Mouse (Mus musculus) liver, postnatal 0 days (tissue): ENCODE measurements around the gene Zxdc. TPM values are rescaled to one million over a fixed set of nuclear protein-coding genes. Genes with fewer than 3 reads are reported as not detected.

Experiments used
- ATAC-seq: fragments of 200-750 bp; cut with Nextera tagmentation; 2 replicates; pipeline ENCODE4 v1.8.0; 2017; ENCODE audit warnings: mild to moderate bottlenecking, moderate library complexity
- DNase-seq: peaks from one replicate; pipeline ENCODE4 v3.0.0-alpha.2; 2016
- H3K27ac ChIP-seq: fragments of 300-500 bp; sonication (generic); 2 replicates; pipeline ENCODE4 v1.5.1; 2014; ENCODE audit warnings: antibody characterized with exemption, moderate library complexity, mild to moderate bottlenecking, low read depth
- H3K27me3 ChIP-seq: fragments of 300-500 bp; sonication (generic); 2 replicates; pipeline ENCODE4 v1.6.1; 2014; ENCODE audit warnings: low read length, control low read depth, mixed read lengths; ENCODE audit not compliant: insufficient read depth
- H3K36me3 ChIP-seq: fragments of 300-500 bp; sonication (generic); replicated peaks from 2 replicates; pipeline ENCODE4 v1.6.1; 2014; ENCODE audit warnings: mild to moderate bottlenecking, control low read depth, low read length, moderate library complexity, mixed read lengths; ENCODE audit not compliant: insufficient read depth
- H3K4me1 ChIP-seq: fragments of 300-500 bp; sonication (generic); 2 replicates; pipeline ENCODE4 v1.6.1; 2014; ENCODE audit warnings: antibody characterized with exemption, mild to moderate bottlenecking, control low read depth; ENCODE audit not compliant: insufficient read depth
- H3K4me2 ChIP-seq: fragments of 300-500 bp; sonication (generic); 2 replicates; pipeline ENCODE4 v1.6.1; 2014; ENCODE audit warnings: low read depth, mild to moderate bottlenecking, low read length, moderate library complexity, mixed read lengths
- H3K4me3 ChIP-seq: fragments of 300-500 bp; sonication (generic); 2 replicates; pipeline ENCODE4 v1.5.1; 2014; ENCODE audit warnings: low read depth, low read length
- H3K9ac ChIP-seq: fragments of 300-500 bp; sonication (generic); replicated peaks from 2 replicates; pipeline ENCODE4 v1.6.1; 2014; ENCODE audit warnings: mild to moderate bottlenecking, moderate library complexity
- H3K9me3 ChIP-seq: fragments of 300-500 bp; sonication (generic); 2 replicates; pipeline ENCODE4 v1.6.1; 2016; ENCODE audit warnings: mild to moderate bottlenecking, control low read depth, low read length, mixed read lengths
- CTCF ChIP-seq: sonication (generic); IDR thresholded peaks from 2 replicates; pipeline ENCODE4 v1.5.1; 2016; ENCODE audit warnings: antibody characterized with exemption, low read depth
- EP300 ChIP-seq: IDR thresholded peaks from 2 replicates; pipeline ENCODE4 v1.6.1; 2016; ENCODE audit warnings: antibody characterized with exemption, low read depth, mild to moderate bottlenecking
- WGBS: fragments of 180-500 bp; shearing (Covaris S2); extraction: QIAGEN DNeasy Blood & Tissue Kit; methylation state at CpG from one replicate; pipeline ENCODE4 v1.1.7; 2014; ENCODE audit not compliant: insufficient replicate concordance; 5-methylcytosine and 5-hydroxymethylcytosine counted together
- polyA plus RNA-seq: library from polyadenylated mRNA; unstranded; fragments of >200 nt; fragmentation: Nextera tagmentation; extraction: Ambion mirVana; gene quantifications from 2 replicates; pipeline ENCODE4 v1.2.1, GENCODE M21; 2015

Gene Zxdc
- polyA plus RNA-seq, 1 experiment from 2014 or later: 2.1 TPM

GRCm38 (mm10) chr6:90327670-90328069, 41.6 kb upstream of the Zxdc start:
- ATAC-seq (no peak), DNase-seq (no peak)
- Histone ChIP-seq H3K36me3 (no peaks in the 10 kb centered on the region), H3K4me3 (no peak overlapping the region), H3K4me1 (peaks cover 11% of the 10 kb centered on the region; the same call in 1 of the 2 replicates), H3K27ac (no peak overlapping the region), H3K4me2 (no peak overlapping the region), H3K27me3 (no peaks in the 10 kb centered on the region), H3K9me3 (no peaks in the 10 kb centered on the region), H3K9ac (no peak overlapping the region)
- 14% methylated on average over 6 of the region's 6 CpGs for WGBS
- no peak for TF ChIP-seq EP300
- TF ChIP-seq CTCF: peak; percentile 69

GRCm38 (mm10) chr6:90329953-90330352, 39.3 kb upstream of the Zxdc start:
- no peaks in the 10 kb centered on the region for H3K36me3 ChIP-seq
- no peak overlapping the region for H3K4me2 ChIP-seq
- WGBS: 35% methylated on average over 1 of the region's 1 CpGs
- no peaks in the 10 kb centered on the region for H3K27me3 ChIP-seq
- no peak overlapping the region for H3K4me3 ChIP-seq
- H3K27ac ChIP-seq: no peak overlapping the region
- ATAC-seq (no peak), DNase-seq (peak; percentile 20)
- 0 out of 2 replicates have a peak, but pooled peaks cover 5% of the 10 kb centered on the region for H3K4me1 ChIP-seq
- no peaks in the 10 kb centered on the region for H3K9me3 ChIP-seq
- no peak overlapping the region for H3K9ac ChIP-seq
- TF ChIP-seq EP300 (no peak), CTCF (no peak)

- Histone ChIP-seq H3K9me3 (no peaks in the 10 kb centered on the region), H3K4me1 (peaks cover 8% of the 10 kb centered on the region), H3K4me3 (peak within 1 kb of the TSS; percentile 44), H3K27ac (peak within 1 kb of the TSS; percentile 94), H3K36me3 (no peaks in the 10 kb centered on the region), H3K27me3 (no peaks in the 10 kb centered on the region), H3K4me2 (peak within 1 kb of the TSS; percentile 67), H3K9ac (peak within 1 kb of the TSS; percentile 60)
- peak; percentile 86 for TF ChIP-seq EP300
- no peak for TF ChIP-seq CTCF
- peak; percentile 78 for DNase-seq
- 54% methylated on average over 7 of the region's 7 CpGs for WGBS
- ATAC-seq: peak; percentile 97
Observed at GRCm38 (mm10) chr6:90332561-90333425, 36.5 kb upstream of the Zxdc start, which contains the start of gene Uroc1. Gene Uroc1 (plus strand): TSS chr6:90333284.

GRCm38 (mm10) chr6:90334244-90334643, 35.0 kb upstream of the Zxdc start:
- WGBS: 44% methylated on average over 3 of the region's 3 CpGs
- peak overlapping the region; percentile 67 for H3K4me2 ChIP-seq
- peaks cover 8% of the 10 kb centered on the region for H3K4me1 ChIP-seq
- no peak for DNase-seq
- peak overlapping the region; percentile 44 for H3K4me3 ChIP-seq
- H3K27me3 ChIP-seq: no peaks in the 10 kb centered on the region
- ATAC-seq: no peak
- H3K9me3 ChIP-seq: no peaks in the 10 kb centered on the region
- H3K36me3 ChIP-seq: peaks cover 5% of the 10 kb centered on the region; the same call in 1 of the 2 replicates
- peak overlapping the region; percentile 94 for H3K27ac ChIP-seq
- TF ChIP-seq CTCF: no peak
- no peak for TF ChIP-seq EP300
- peak overlapping the region; percentile 60 for H3K9ac ChIP-seq

GRCm38 (mm10) chr6:90342343-90342742, 26.9 kb upstream of the Zxdc start:
- no peak for TF ChIP-seq CTCF
- TF ChIP-seq EP300: no peak
- 66% methylated on average over 2 of the region's 2 CpGs for WGBS

GRCm38 (mm10) chr6:90347183-90347582, 22.1 kb upstream of the Zxdc start:
- WGBS: 59% methylated on average over 4 of the region's 4 CpGs
- ATAC-seq: no peak
- Histone ChIP-seq H3K4me3 (no peak overlapping the region), H3K36me3 (peaks cover 3% of the 10 kb centered on the region; the same call in 1 of the 2 replicates), H3K4me2 (no peak overlapping the region), H3K9me3 (no peaks in the 10 kb centered on the region), H3K9ac (no peak overlapping the region), H3K4me1 (no peaks in the 10 kb centered on the region), H3K27ac (no peak overlapping the region), H3K27me3 (no peaks in the 10 kb centered on the region)
- no peak for DNase-seq
- TF ChIP-seq EP300 (no peak), CTCF (no peak)

More at GRCm38 (mm10) chr6:90342343-90342742, 26.9 kb upstream of the Zxdc start:
- Histone ChIP-seq H3K27ac (no peak overlapping the region), H3K36me3 (peaks cover 8% of the 10 kb centered on the region; the same call in 1 of the 2 replicates), H3K27me3 (no peaks in the 10 kb centered on the region), H3K4me1 (no peaks in the 10 kb centered on the region), H3K4me3 (no peak overlapping the region), H3K9ac (no peak overlapping the region), H3K4me2 (no peak overlapping the region), H3K9me3 (no peaks in the 10 kb centered on the region)
- ATAC-seq (no peak), DNase-seq (no peak)
